11 mouse cellular contexts compared by ENCODE assay signal in genomic region chr4:107570329-107571014, GRCm38 (mm10).
DNase-seq lines count a peak whose midpoint lies in the region; ATAC-seq lines count a peak whose summit lies in the region.
"Had no signal": no experiment of that assay in that cellular context is flagged by ENCODE, and none has a peak within 500 bp of the region (broad histone marks: within the 10 kb centered on the region; RNA-seq: fewer than 3 reads in every experiment).

No protein-coding gene starts in this region.

- H3K4me3 ChIP-seq in kidney, embryonic 15.5 days (replicated peaks): no peak overlapping the region
- H3K4me3 ChIP-seq in embryonic facial prominence, embryonic 14.5 days (ENCODE audit: low read depth, low read length): no peak overlapping the region
- no peak overlapping the region for H3K4me3 ChIP-seq in stomach, embryonic 14.5 days (ENCODE audit: low read depth, low read length)
- H3K4me3 ChIP-seq: heart, adult 2 months had no signal

- no peak overlapping the region for H3K9ac ChIP-seq in kidney, embryonic 15.5 days
- H3K9ac ChIP-seq in embryonic facial prominence, embryonic 14.5 days (ENCODE audit: low read depth, low read length): peak overlapping the region; percentile 19; the same call in 1 of the 2 replicates
- H3K9ac ChIP-seq in stomach, embryonic 14.5 days (replicated peaks; ENCODE audit: low read depth, low read length): no peak overlapping the region

- no peak for DNase-seq in kidney, adult 11 months
- DNase-seq in embryonic facial prominence, embryonic 14.5 days (ENCODE audit: low spot score): peak; percentile 23
- DNase-seq in mesoderm, embryonic 11.5 days (ENCODE audit: low read depth, low spot score): peak; percentile 38
- DNase-seq in left cerebral cortex, adult 11 months (ENCODE audit: low spot score): no peak
- no peak for DNase-seq in heart, adult 9 months (ENCODE audit: low spot score in 2 of 2)
- DNase-seq in heart, postnatal 36 days: no peak
- DNase-seq: heart, adult 2 months; left cerebral cortex, postnatal 4 days had no signal

- 40% methylated on average over 19 of the region's 19 CpGs for WGBS in kidney, embryonic 15.5 days
- WGBS in embryonic facial prominence, embryonic 14.5 days: 38% methylated on average over 17 of the region's 19 CpGs
- WGBS in stomach, embryonic 14.5 days: 33% methylated on average over 19 of the region's 19 CpGs

- intact Hi-C loops in heart, postnatal 36 days (cut with DNase I): no loop called here

- H3K27ac ChIP-seq in kidney, embryonic 15.5 days: peak overlapping the region; percentile 3; the same call in 1 of the 2 replicates
- H3K27ac ChIP-seq in embryonic facial prominence, embryonic 14.5 days (replicated peaks; ENCODE audit: low read depth, low read length): no peak overlapping the region; the same call in 1 of the 2 replicates
- H3K27ac ChIP-seq in stomach, embryonic 14.5 days (ENCODE audit: low read length): no peak overlapping the region
- H3K27ac ChIP-seq: heart, adult 2 months had no signal

- ATAC-seq in kidney, embryonic 15.5 days (replicated peaks; ENCODE audit: low FRiP score): no peak
- 0 out of 2 replicates have a peak, but pooled peaks have one; percentile 46 for ATAC-seq in embryonic facial prominence, embryonic 14.5 days (ENCODE audit: low read depth)
- ATAC-seq in stomach, embryonic 14.5 days (ENCODE audit: insufficient number of reproducible peaks, insufficient read depth, low FRiP score, low read depth): 0 out of 2 replicates have a peak, but pooled peaks have one; percentile 43
- ATAC-seq: forebrain, embryonic 14.5 days had no signal

- no peaks in the 10 kb centered on the region for H3K36me3 ChIP-seq in kidney, embryonic 15.5 days
- no peaks in the 10 kb centered on the region for H3K36me3 ChIP-seq in embryonic facial prominence, embryonic 14.5 days (ENCODE audit: control insufficient read depth, insufficient read depth, low read length)
- H3K36me3 ChIP-seq in stomach, embryonic 14.5 days (ENCODE audit: control insufficient read depth, insufficient read depth, low read length): no peaks in the 10 kb centered on the region

- H3K9me3 ChIP-seq in kidney, embryonic 15.5 days (replicated peaks): no peaks in the 10 kb centered on the region
- no peaks in the 10 kb centered on the region for H3K9me3 ChIP-seq in embryonic facial prominence, embryonic 14.5 days (ENCODE audit: control insufficient read depth, low read length)
- H3K9me3 ChIP-seq in stomach, embryonic 14.5 days (ENCODE audit: control insufficient read depth, low read depth, low read length): no peaks in the 10 kb centered on the region

- H3K27me3 ChIP-seq in kidney, embryonic 15.5 days: no peaks in the 10 kb centered on the region
- H3K27me3 ChIP-seq in embryonic facial prominence, embryonic 14.5 days (replicated peaks; ENCODE audit: control insufficient read depth, insufficient read depth, low read length): no peaks in the 10 kb centered on the region
- H3K27me3 ChIP-seq in stomach, embryonic 14.5 days (ENCODE audit: control insufficient read depth, insufficient read depth, low read length): no peaks in the 10 kb centered on the region

- no peak overlapping the region for H3K4me2 ChIP-seq in kidney, embryonic 15.5 days
- H3K4me2 ChIP-seq in embryonic facial prominence, embryonic 14.5 days (ENCODE audit: low read depth, low read length): no peak overlapping the region
- no peak overlapping the region for H3K4me2 ChIP-seq in stomach, embryonic 14.5 days (replicated peaks; ENCODE audit: low read depth, low read length)

- peaks cover 34% of the 10 kb centered on the region for H3K4me1 ChIP-seq in kidney, embryonic 15.5 days
- H3K4me1 ChIP-seq in embryonic facial prominence, embryonic 14.5 days (ENCODE audit: control insufficient read depth, insufficient read depth, low read length): peaks cover 9% of the 10 kb centered on the region
- H3K4me1 ChIP-seq in stomach, embryonic 14.5 days (ENCODE audit: control insufficient read depth, insufficient read depth, low read length): 0 out of 2 replicates have a peak, but pooled peaks cover 6% of the 10 kb centered on the region

Comparison
In these comparisons a context has a peak if more than half of its experiments do, and no peak if none do; other contexts are left out.
1. DNase-seq: peak in embryonic facial prominence, embryonic 14.5 days (single experiment) and mesoderm, embryonic 11.5 days (single experiment); none in kidney, adult 11 months (single experiment), left cerebral cortex, adult 11 months (single experiment), heart, adult 9 months (0 of 2) and heart, postnatal 36 days (0 of 2).